Comparison of ENCODE assay signal across 20 mouse cellular contexts in genomic region chr9:80563655-80564054, GRCm38 (mm10).
DNase-seq lines count a peak whose midpoint lies in the region; ATAC-seq and TF ChIP-seq lines count a peak whose summit lies in the region.
"Had no signal": no experiment of that assay in that cellular context is flagged by ENCODE, and none has a peak within 500 bp of the region (broad histone marks: within the 10 kb centered on the region; RNA-seq: fewer than 3 reads in every experiment).

No protein-coding gene starts in this region.

- no peak for TF ChIP-seq POLR2A in brain, embryonic 14.5 days (IDR thresholded peaks at IDR 0.05; ENCODE audit: borderline replicate concordance, extremely low read depth, insufficient read depth, insufficient read length, poor library complexity, severe bottlenecking)

- no peak for ATAC-seq in forebrain, embryonic 14.5 days
- peak; percentile 60 for ATAC-seq in hindbrain, embryonic 12.5 days (ENCODE audit: low FRiP score)
- no peak for ATAC-seq in hindbrain, embryonic 16.5 days
- ATAC-seq in midbrain, embryonic 14.5 days (ENCODE audit: low FRiP score, low TSS enrichment): no peak
- ATAC-seq: forebrain, embryonic 15.5 days; forebrain, postnatal 0 days had no signal

- DNase-seq in forebrain, embryonic 14.5 days (ENCODE audit: low spot score): peak; percentile 1
- DNase-seq in forebrain, embryonic 10.5 days (ENCODE audit: extremely low spot score, low spot score): no peak
- DNase-seq in midbrain, embryonic 14.5 days: peak; percentile 2
- no peak for DNase-seq in midbrain, embryonic 10.5 days (ENCODE audit: low spot score)
- peak; percentile 9 for DNase-seq in brain, embryonic 14.5 days (ENCODE audit: low read depth)
- no peak for DNase-seq in spleen, postnatal 36 days (ENCODE audit: low spot score in 2 of 2)
- DNase-seq: adrenal gland, adult 2 months; adrenal gland, postnatal 10 days; adrenal gland, postnatal 25 days; cerebellum, adult 11-12 months; cerebellum, adult 2 months; cerebellum, adult 9-10 months; cerebellum, postnatal 10 days; cerebellum, postnatal 25 days; forebrain, postnatal 0 days had no signal

- no peaks in the 10 kb centered on the region for H3K27me3 ChIP-seq in forebrain, embryonic 14.5 days (replicated peaks; ENCODE audit: control insufficient read depth, insufficient read depth, low read length)
- no peaks in the 10 kb centered on the region for H3K27me3 ChIP-seq in forebrain, embryonic 10.5 days (ENCODE audit: poor library complexity, severe bottlenecking)
- H3K27me3 ChIP-seq in hindbrain, embryonic 12.5 days: no peaks in the 10 kb centered on the region
- no peaks in the 10 kb centered on the region for H3K27me3 ChIP-seq in hindbrain, embryonic 16.5 days (replicated peaks; ENCODE audit: control insufficient read depth, insufficient read depth, low read length)
- H3K27me3 ChIP-seq in midbrain, embryonic 14.5 days (ENCODE audit: control insufficient read depth, insufficient read depth, low read length): no peaks in the 10 kb centered on the region
- H3K27me3 ChIP-seq in midbrain, embryonic 10.5 days (ENCODE audit: low read depth, poor library complexity, severe bottlenecking): no peaks in the 10 kb centered on the region
- H3K27me3 ChIP-seq: embryonic facial prominence, embryonic 13.5 days; forebrain, embryonic 12.5 days; forebrain, embryonic 15.5 days had no signal

- no peak overlapping the region for H3K4me2 ChIP-seq in forebrain, embryonic 14.5 days (ENCODE audit: low read length)
- H3K4me2 ChIP-seq in hindbrain, embryonic 12.5 days (replicated peaks): no peak overlapping the region
- no peak overlapping the region for H3K4me2 ChIP-seq in hindbrain, embryonic 16.5 days (ENCODE audit: low read length)
- H3K4me2 ChIP-seq in midbrain, embryonic 14.5 days (ENCODE audit: low read length): no peak overlapping the region
- H3K4me2 ChIP-seq: embryonic facial prominence, embryonic 13.5 days; forebrain, embryonic 12.5 days; forebrain, embryonic 15.5 days had no signal

- no peak for TF ChIP-seq CTCF in brain, embryonic 14.5 days (IDR thresholded peaks at IDR 0.05; ENCODE audit: borderline replicate concordance, extremely low read depth, insufficient read depth, insufficient read length)

- H3K4me3 ChIP-seq in forebrain, embryonic 14.5 days (ENCODE audit: low read depth, low read length): no peak overlapping the region
- H3K4me3 ChIP-seq in forebrain, embryonic 10.5 days: no peak overlapping the region
- no peak overlapping the region for H3K4me3 ChIP-seq in hindbrain, embryonic 12.5 days
- H3K4me3 ChIP-seq in hindbrain, embryonic 16.5 days (ENCODE audit: low read length): no peak overlapping the region
- H3K4me3 ChIP-seq in midbrain, embryonic 14.5 days (replicated peaks; ENCODE audit: low read depth, low read length): no peak overlapping the region
- H3K4me3 ChIP-seq in midbrain, embryonic 10.5 days: no peak overlapping the region
- H3K4me3 ChIP-seq: embryonic facial prominence, embryonic 13.5 days; forebrain, embryonic 12.5 days; forebrain, embryonic 15.5 days had no signal

- no peak overlapping the region for H3K9ac ChIP-seq in forebrain, embryonic 14.5 days (ENCODE audit: low read length)
- H3K9ac ChIP-seq in hindbrain, embryonic 12.5 days: no peak overlapping the region
- no peak overlapping the region for H3K9ac ChIP-seq in hindbrain, embryonic 16.5 days (ENCODE audit: low read depth, low read length)
- no peak overlapping the region for H3K9ac ChIP-seq in midbrain, embryonic 14.5 days (replicated peaks; ENCODE audit: low read length)
- H3K9ac ChIP-seq: embryonic facial prominence, embryonic 13.5 days; forebrain, embryonic 12.5 days; forebrain, embryonic 15.5 days; forebrain, postnatal 0 days had no signal

- H3K9me3 ChIP-seq in forebrain, embryonic 14.5 days (replicated peaks; ENCODE audit: control insufficient read depth, low read length): no peaks in the 10 kb centered on the region
- no peaks in the 10 kb centered on the region for H3K9me3 ChIP-seq in forebrain, embryonic 10.5 days
- H3K9me3 ChIP-seq in hindbrain, embryonic 12.5 days (replicated peaks): no peaks in the 10 kb centered on the region
- H3K9me3 ChIP-seq in hindbrain, embryonic 16.5 days (ENCODE audit: control insufficient read depth, low read length): no peaks in the 10 kb centered on the region
- no peaks in the 10 kb centered on the region for H3K9me3 ChIP-seq in midbrain, embryonic 14.5 days (ENCODE audit: control insufficient read depth, low read length)
- no peaks in the 10 kb centered on the region for H3K9me3 ChIP-seq in midbrain, embryonic 10.5 days (replicated peaks)
- H3K9me3 ChIP-seq: embryonic facial prominence, embryonic 13.5 days; forebrain, embryonic 12.5 days; forebrain, embryonic 15.5 days had no signal

- no peak overlapping the region for H3K27ac ChIP-seq in forebrain, embryonic 14.5 days (ENCODE audit: low read depth, low read length)
- H3K27ac ChIP-seq in forebrain, embryonic 10.5 days: no peak overlapping the region
- no peak overlapping the region for H3K27ac ChIP-seq in hindbrain, embryonic 12.5 days
- H3K27ac ChIP-seq in hindbrain, embryonic 16.5 days (ENCODE audit: low read depth, low read length): no peak overlapping the region
- no peak overlapping the region for H3K27ac ChIP-seq in midbrain, embryonic 14.5 days (replicated peaks; ENCODE audit: low read depth, low read length)
- no peak overlapping the region for H3K27ac ChIP-seq in midbrain, embryonic 10.5 days (replicated peaks)
- H3K27ac ChIP-seq: embryonic facial prominence, embryonic 13.5 days; forebrain, embryonic 12.5 days; forebrain, embryonic 15.5 days had no signal

- 93% methylated on average over 2 of the region's 2 CpGs for WGBS in forebrain, embryonic 14.5 days
- WGBS in forebrain, embryonic 10.5 days: 87% methylated on average over 2 of the region's 2 CpGs
- WGBS in hindbrain, embryonic 12.5 days: 69% methylated on average over 2 of the region's 2 CpGs
- WGBS in hindbrain, embryonic 16.5 days: 65% methylated on average over 2 of the region's 2 CpGs
- WGBS in midbrain, embryonic 14.5 days: 68% methylated on average over 2 of the region's 2 CpGs
- WGBS in midbrain, embryonic 10.5 days: 91% methylated on average over 2 of the region's 2 CpGs

- no peaks in the 10 kb centered on the region for H3K4me1 ChIP-seq in forebrain, embryonic 14.5 days (ENCODE audit: control insufficient read depth, insufficient read depth, low read length)
- H3K4me1 ChIP-seq in forebrain, embryonic 10.5 days: no peaks in the 10 kb centered on the region
- H3K4me1 ChIP-seq in hindbrain, embryonic 12.5 days: no peaks in the 10 kb centered on the region
- no peaks in the 10 kb centered on the region for H3K4me1 ChIP-seq in hindbrain, embryonic 16.5 days (ENCODE audit: control insufficient read depth, insufficient read depth, low read depth, low read length)
- H3K4me1 ChIP-seq in midbrain, embryonic 14.5 days (ENCODE audit: control insufficient read depth, insufficient read depth, low read length): no peaks in the 10 kb centered on the region
- no peaks in the 10 kb centered on the region for H3K4me1 ChIP-seq in midbrain, embryonic 10.5 days
- H3K4me1 ChIP-seq: forebrain, embryonic 12.5 days; forebrain, embryonic 15.5 days had no signal

- H3K36me3 ChIP-seq in forebrain, embryonic 14.5 days (ENCODE audit: control insufficient read depth, insufficient read depth, low read length): no peaks in the 10 kb centered on the region
- no peaks in the 10 kb centered on the region for H3K36me3 ChIP-seq in forebrain, embryonic 10.5 days (replicated peaks)
- no peaks in the 10 kb centered on the region for H3K36me3 ChIP-seq in hindbrain, embryonic 12.5 days
- no peaks in the 10 kb centered on the region for H3K36me3 ChIP-seq in hindbrain, embryonic 16.5 days (ENCODE audit: control insufficient read depth, insufficient read depth, low read length)
- H3K36me3 ChIP-seq in midbrain, embryonic 14.5 days (ENCODE audit: control insufficient read depth, insufficient read depth, low read length): no peaks in the 10 kb centered on the region
- no peaks in the 10 kb centered on the region for H3K36me3 ChIP-seq in midbrain, embryonic 10.5 days
- H3K36me3 ChIP-seq: embryonic facial prominence, embryonic 13.5 days; forebrain, embryonic 12.5 days; forebrain, embryonic 15.5 days had no signal

Comparison
In these comparisons a context has a peak if more than half of its experiments do, and no peak if none do; other contexts are left out.
1. DNase-seq: peak in forebrain, embryonic 14.5 days (single experiment), midbrain, embryonic 14.5 days (single experiment) and brain, embryonic 14.5 days (single experiment); none in forebrain, embryonic 10.5 days (single experiment), midbrain, embryonic 10.5 days (single experiment) and spleen, postnatal 36 days (0 of 2).